ENCODE assay signal across 9 mouse cellular contexts in genomic region chr17:43758607-43759259, GRCm38 (mm10). TPM values are rescaled to one million over a fixed set of nuclear protein-coding genes. Genes with fewer than 3 reads are reported as not detected.
DNase-seq lines count a peak whose midpoint lies in the region; ATAC-seq lines count a peak whose summit lies in the region.
"Had no signal": no experiment of that assay in that cellular context is flagged by ENCODE, and none has a peak within 500 bp of the region (broad histone marks: within the 10 kb centered on the region; RNA-seq: fewer than 3 reads in every experiment).

No protein-coding gene starts in this region.

- 42% methylated on average over 15 of the region's 15 CpGs for WGBS in heart, embryonic 11.5 days (ENCODE audit: insufficient replicate concordance)

- no peak overlapping the region for H3K9ac ChIP-seq in heart, embryonic 11.5 days (ENCODE audit: low read depth, low read length)

- H3K9me3 ChIP-seq in heart, embryonic 11.5 days (replicated peaks; ENCODE audit: control insufficient read depth, low read length): no peaks in the 10 kb centered on the region

- peaks cover 2% of the 10 kb centered on the region; the same call in 1 of the 2 replicates for H3K4me1 ChIP-seq in heart, embryonic 11.5 days (ENCODE audit: control insufficient read depth, insufficient read depth, low read length)

- no peaks in the 10 kb centered on the region for H3K27me3 ChIP-seq in heart, embryonic 11.5 days (ENCODE audit: control insufficient read depth, insufficient read depth, low read length)

- H3K4me2 ChIP-seq in heart, embryonic 11.5 days: peak overlapping the region; percentile 29; the same call in 1 of the 2 replicates

- ATAC-seq in heart, embryonic 11.5 days (replicated peaks; ENCODE audit: insufficient number of reproducible peaks, low FRiP score, low TSS enrichment): no peak
- no peak for ATAC-seq in frontal cortex, adult (ENCODE audit: low TSS enrichment)

- H3K36me3 ChIP-seq in heart, embryonic 11.5 days (ENCODE audit: control insufficient read depth, insufficient read depth, low read length): no peaks in the 10 kb centered on the region

- no peak overlapping the region for H3K27ac ChIP-seq in heart, embryonic 11.5 days (ENCODE audit: low read depth, low read length)
- H3K27ac ChIP-seq: macrophage had no signal

- H3K4me3 ChIP-seq in heart, embryonic 11.5 days (ENCODE audit: low read depth, low read length): no peak overlapping the region

- DNase-seq in A20 (ENCODE audit: low read depth, low spot score): peak; percentile 4
- peak; percentile 82 for DNase-seq in R1 (ENCODE audit: low read depth, low spot score)
- DNase-seq in kidney, postnatal 14 days: peak; percentile 67
- no peak for DNase-seq in spleen, postnatal 36 days (ENCODE audit: low spot score in 2 of 2)
- no peak for DNase-seq in frontal cortex, postnatal 10 days (ENCODE audit: low spot score in 2 of 2)
- DNase-seq in cerebellum, adult 8-10 months: no peak

RNA-seq across cellular contexts. Expression of gene Rcan2, which starts 42.4 kb away (rescaled TPM):
- polyA plus RNA-seq in heart, embryonic 11.5 days (2014; fragmentation: Nextera tagmentation; extraction: Ambion mirVana): 28.7 and 32.4 TPM in 2 replicates
- polyA plus RNA-seq: macrophage had no signal

Comparison
In these comparisons a context has a peak if more than half of its experiments do, and no peak if none do; other contexts are left out.
1. DNase-seq: peak in A20 (single experiment), R1 (single experiment) and kidney, postnatal 14 days (single experiment); none in spleen, postnatal 36 days (0 of 2), frontal cortex, postnatal 10 days (0 of 2) and cerebellum, adult 8-10 months (single experiment).